Mouse (Mus musculus) liver, embryonic 14.5 days (tissue): ENCODE results near the gene Ctnnd2. TPM values are rescaled to one million over a fixed set of nuclear protein-coding genes. Genes with fewer than 3 reads are reported as not detected.

Experiments used
- ATAC-seq: fragments of 200-750 bp; cut with Nextera tagmentation; 2 replicates; pipeline ENCODE4 v1.8.0; 2017; ENCODE audit warnings: moderate number of reproducible peaks, mild to moderate bottlenecking, moderate library complexity; ENCODE audit not compliant: insufficient read depth
- DNase-seq, 3 experiments: peaks; one replicate each; pipeline ENCODE4 v3.0.0-alpha.2; 2012 to 2013; ENCODE audit warnings: low read depth in 3 of 3, low spot score in 3 of 3
- H3K27ac ChIP-seq: fragments of 300-500 bp; sonication (generic); 2 replicates; pipeline ENCODE4 v1.5.1; 2014; ENCODE audit warnings: moderate library complexity, mild to moderate bottlenecking, control low read depth, inconsistent platforms
- H3K27me3 ChIP-seq: fragments of 300-500 bp; sonication (generic); 2 replicates; pipeline ENCODE4 v1.6.1; 2014; ENCODE audit warnings: mild to moderate bottlenecking, low read length, moderate library complexity; ENCODE audit not compliant: control insufficient read depth, insufficient read depth
- H3K36me3 ChIP-seq: fragments of 300-500 bp; sonication (generic); replicated peaks from 2 replicates; pipeline ENCODE4 v1.6.1; 2014; ENCODE audit warnings: low read depth; ENCODE audit not compliant: control insufficient read depth, insufficient read depth
- H3K4me1 ChIP-seq, 2 experiments: fragments of 200-500 bp in 1 of 2; fragments of 300-500 bp in 1 of 2; sonication (generic) in 1 of 2; replicated peaks; 2 replicates each; pipeline ENCODE4 v1.6.1; 2012 to 2014; ENCODE audit warnings: antibody characterized with exemption in 1 of 2, inconsistent platforms in 1 of 2, low read length in 1 of 2; ENCODE audit not compliant: control insufficient read depth in 2 of 2, insufficient read depth in 2 of 2
- H3K4me2 ChIP-seq: fragments of 300-500 bp; sonication (generic); 2 replicates; pipeline ENCODE4 v1.6.1; 2014; ENCODE audit warnings: low read depth, mild to moderate bottlenecking, control low read depth, moderate library complexity
- H3K4me3 ChIP-seq, 2 experiments: fragments of 200-500 bp in 1 of 2; fragments of 300-500 bp in 1 of 2; sonication (generic) in 1 of 2; 2 replicates each; pipeline ENCODE4 v1.5.1; 2012 to 2014; ENCODE audit warnings: low read depth in 2 of 2, low read length in 2 of 2, mild to moderate bottlenecking in 2 of 2, control low read depth in 1 of 2, inconsistent platforms in 1 of 2, moderate library complexity in 1 of 2; ENCODE audit not compliant: insufficient read depth in 1 of 2
- H3K9ac ChIP-seq: fragments of 300-500 bp; sonication (generic); replicated peaks from 2 replicates; pipeline ENCODE4 v1.6.1; 2014; ENCODE audit warnings: mild to moderate bottlenecking, control low read depth, moderate library complexity
- H3K9me3 ChIP-seq: fragments of 300-500 bp; sonication (generic); 2 replicates; pipeline ENCODE4 v1.6.1; 2016; ENCODE audit warnings: low read length, mixed read lengths; ENCODE audit not compliant: control insufficient read depth
- CTCF ChIP-seq: IDR thresholded peaks from 2 replicates; pipeline ENCODE4 v1.5.1; 2016; ENCODE audit warnings: antibody characterized with exemption, low read depth, control low read depth
- EP300 ChIP-seq: IDR thresholded peaks from 2 replicates; pipeline ENCODE4 v1.6.1; 2016; ENCODE audit warnings: antibody characterized with exemption, low read depth
- WGBS: fragments of 180-500 bp; shearing (Covaris S2); extraction: QIAGEN DNeasy Blood & Tissue Kit; methylation state at CpG from one replicate; pipeline ENCODE4 v1.1.7; 2014; ENCODE audit not compliant: insufficient replicate concordance; 5-methylcytosine and 5-hydroxymethylcytosine counted together
- polyA plus RNA-seq, 2 experiments: library from polyadenylated mRNA; depleted of rRNA in 1 of 2; stranded (reverse) in 1 of 2; unstranded in 1 of 2; fragments of >200 nt; fragmentation: Nextera tagmentation in 1 of 2; extraction: Ambion mirVana in 1 of 2; gene quantifications; 2 replicates each; pipeline versions ENCODE4 v1.2.1 to v1.2.3; 2012 to 2014

The Ctnnd2 gene
- polyA plus RNA-seq, 2 experiments: 0.09 to 0.11 TPM

- H3K9me3 ChIP-seq: no peaks in the 10 kb centered on the region
- ATAC-seq (no peak), DNase-seq (no peak)
- no peaks in the 10 kb centered on the region for H3K27me3 ChIP-seq
- H3K4me3 ChIP-seq: no peak overlapping the region
- no peaks in the 10 kb centered on the region for H3K36me3 ChIP-seq
- no peaks in the 10 kb centered on the region for H3K4me1 ChIP-seq
- 43% methylated on average over 8 of the region's 8 CpGs for WGBS
- TF ChIP-seq CTCF (no peak), EP300 (no peak)
- H3K27ac ChIP-seq: no peak overlapping the region
- H3K4me2 ChIP-seq: no peak overlapping the region
- H3K9ac ChIP-seq: no peak overlapping the region
These were observed 790.2 kb downstream of the Ctnnd2 start for GRCm38 (mm10) chr15:30962421-30963160.

DNA sequence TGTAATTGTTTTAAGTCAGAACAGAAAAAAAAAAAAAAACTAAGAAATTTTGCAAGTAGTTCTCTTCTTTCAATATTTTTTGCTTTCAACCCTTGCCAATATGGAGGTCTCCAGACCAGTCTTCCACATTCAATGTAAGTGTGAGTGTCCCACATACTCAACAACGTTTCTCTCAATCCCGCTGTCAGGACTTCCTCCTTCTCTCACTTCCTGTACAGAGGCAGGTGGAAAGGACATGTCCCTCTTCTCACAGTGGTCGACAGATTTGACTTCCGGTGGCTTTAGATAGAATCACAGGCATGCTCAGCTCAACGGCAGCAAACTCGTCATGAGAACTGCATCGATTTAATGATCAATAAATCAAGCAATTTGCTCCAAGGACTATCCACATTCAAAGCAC is 791.7 kb downstream of the Ctnnd2 start:
- 45% methylated on average over 7 of the region's 7 CpGs for WGBS
- H3K27ac ChIP-seq: no peak overlapping the region

DNA sequence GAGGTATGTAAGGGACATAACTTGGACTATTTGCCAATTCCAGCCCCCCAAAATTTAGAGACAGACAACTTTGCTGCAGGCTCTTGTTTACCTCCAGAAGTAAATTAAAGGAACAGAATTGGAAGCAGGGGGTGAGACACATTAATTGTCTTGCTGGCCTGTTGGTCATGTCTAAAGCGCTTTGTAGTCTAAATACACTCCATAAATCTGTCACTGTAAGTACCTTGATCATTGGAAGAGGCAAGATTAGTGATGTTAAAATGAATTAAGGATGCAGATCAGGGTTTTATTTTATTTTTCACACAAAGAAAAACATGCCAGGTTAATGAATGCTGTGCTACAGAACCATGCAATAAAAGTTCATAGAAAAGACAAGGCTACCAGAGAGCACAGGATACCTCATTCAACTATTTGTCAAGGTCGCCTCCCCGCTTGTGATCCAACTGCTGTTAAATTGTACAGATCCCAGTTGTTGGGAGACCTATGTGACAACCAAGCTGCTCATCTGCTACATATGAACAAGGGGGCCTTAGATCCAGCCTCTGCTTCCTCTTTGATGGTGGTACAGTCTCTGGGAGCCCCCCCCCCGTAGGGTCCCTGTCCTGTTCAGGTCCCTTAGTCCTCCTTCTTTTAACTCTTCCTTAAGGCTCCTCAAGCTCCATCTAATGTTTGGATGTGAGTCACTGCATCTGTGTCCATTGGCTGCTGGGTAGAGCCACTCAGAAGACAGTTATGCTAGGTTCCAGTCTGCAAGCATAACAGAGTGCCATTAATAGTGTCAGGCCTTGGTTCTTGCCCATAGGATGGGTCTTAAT is 792.7 kb downstream of the Ctnnd2 start:
- TF ChIP-seq CTCF: no peak
- no peak for TF ChIP-seq EP300
- Histone ChIP-seq H3K27me3 (no peaks in the 10 kb centered on the region), H3K27ac (no peak overlapping the region), H3K4me2 (no peak overlapping the region), H3K9ac (no peak overlapping the region), H3K36me3 (no peaks in the 10 kb centered on the region), H3K4me3 (no peak overlapping the region), H3K9me3 (no peaks in the 10 kb centered on the region), H3K4me1 (no peaks in the 10 kb centered on the region)
- DNase-seq (no peak), ATAC-seq (no peak)
- WGBS: 57% methylated on average over 4 of the region's 4 CpGs

More for the DNA sequence above, 791.7 kb downstream of the Ctnnd2 start:
- H3K9ac ChIP-seq: no peak overlapping the region
- no peaks in the 10 kb centered on the region for H3K27me3 ChIP-seq
- H3K4me2 ChIP-seq: no peak overlapping the region
- H3K9me3 ChIP-seq: no peaks in the 10 kb centered on the region
- no peak for ATAC-seq
- no peak overlapping the region for H3K4me3 ChIP-seq
- no peak for DNase-seq
- TF ChIP-seq EP300 (no peak), CTCF (no peak)
- H3K4me1 ChIP-seq: no peaks in the 10 kb centered on the region
- H3K36me3 ChIP-seq: no peaks in the 10 kb centered on the region

GRCm38 (mm10) chr15:30966826-30967225 is 794.4 kb downstream of the Ctnnd2 start:
- H3K27ac ChIP-seq: no peak overlapping the region
- H3K9me3 ChIP-seq: no peaks in the 10 kb centered on the region
- H3K4me1 ChIP-seq: no peaks in the 10 kb centered on the region
- no peak for ATAC-seq
- H3K36me3 ChIP-seq: no peaks in the 10 kb centered on the region
- TF ChIP-seq CTCF (no peak), EP300 (no peak)
- H3K4me3 ChIP-seq: no peak overlapping the region
- no peak overlapping the region for H3K9ac ChIP-seq
- H3K27me3 ChIP-seq: no peaks in the 10 kb centered on the region
- H3K4me2 ChIP-seq: no peak overlapping the region
- DNase-seq: no peak
- WGBS: 71% methylated on average over 7 of the region's 7 CpGs

- Histone ChIP-seq H3K4me1 (no peaks in the 10 kb centered on the region), H3K36me3 (no peaks in the 10 kb centered on the region), H3K9me3 (no peaks in the 10 kb centered on the region), H3K9ac (no peak overlapping the region), H3K27ac (no peak overlapping the region), H3K4me2 (no peak overlapping the region), H3K27me3 (no peaks in the 10 kb centered on the region), H3K4me3 (no peak overlapping the region)
- 73% methylated on average over 1 of the region's 1 CpGs for WGBS
- TF ChIP-seq EP300: no peak
- TF ChIP-seq CTCF: no peak
- ATAC-seq (no peak), DNase-seq (no peak)
These were observed 802.0 kb downstream of the Ctnnd2 start for GRCm38 (mm10) chr15:30974436-30974835.
